8 mouse cellular contexts compared by ENCODE assay signal in genomic region chr19:24223851-24224251, GRCm38 (mm10). TPM values are rescaled to one million over a fixed set of nuclear protein-coding genes. Genes with fewer than 3 reads are reported as not detected.
DNase-seq lines count a peak whose midpoint lies in the region; ATAC-seq and TF ChIP-seq lines count a peak whose summit lies in the region.

No protein-coding gene starts in this region.

- peaks cover 12% of the 10 kb centered on the region for H3K79me2 ChIP-seq in liver, adult 2 months (ENCODE audit: control insufficient read depth, insufficient read depth, low read length)

- no peaks in the 10 kb centered on the region for H3K27me3 ChIP-seq in liver, adult 2 months (ENCODE audit: control insufficient read depth, insufficient read depth, low read length)
- H3K27me3 ChIP-seq in forebrain, embryonic 10.5 days (ENCODE audit: poor library complexity, severe bottlenecking) = peaks cover 46% of the 10 kb centered on the region
- H3K27me3 ChIP-seq in intestine, embryonic 15.5 days (replicated peaks) = peaks cover 5% of the 10 kb centered on the region
- H3K27me3 ChIP-seq in liver, embryonic 16.5 days (ENCODE audit: control insufficient read depth, insufficient read depth, low read depth, low read length) = peaks cover 21% of the 10 kb centered on the region
- H3K27me3 ChIP-seq in stomach, embryonic 16.5 days (ENCODE audit: control insufficient read depth, insufficient read depth, low read length) = no peaks in the 10 kb centered on the region

- peak overlapping the region; percentile 81 for H3K4me3 ChIP-seq in liver, adult 2 months (ENCODE audit: insufficient read depth, low read depth, low read length)
- H3K4me3 ChIP-seq in forebrain, embryonic 10.5 days = peak overlapping the region; percentile 61
- peak overlapping the region; percentile 60 for H3K4me3 ChIP-seq in intestine, embryonic 15.5 days (replicated peaks)
- peak overlapping the region; percentile 63 for H3K4me3 ChIP-seq in liver, embryonic 16.5 days (ENCODE audit: low read depth, low read length)
- H3K4me3 ChIP-seq in stomach, embryonic 16.5 days (replicated peaks; ENCODE audit: low read length) = peak overlapping the region; percentile 65

- no peaks in the 10 kb centered on the region for H3K9me3 ChIP-seq in forebrain, embryonic 10.5 days
- H3K9me3 ChIP-seq in intestine, embryonic 15.5 days = no peaks in the 10 kb centered on the region
- H3K9me3 ChIP-seq in liver, embryonic 16.5 days (replicated peaks; ENCODE audit: control insufficient read depth, low read length) = no peaks in the 10 kb centered on the region
- no peaks in the 10 kb centered on the region for H3K9me3 ChIP-seq in stomach, embryonic 16.5 days (replicated peaks; ENCODE audit: control insufficient read depth, low read length)

- no peaks in the 10 kb centered on the region for H3K36me3 ChIP-seq in liver, adult 2 months (ENCODE audit: control insufficient read depth, insufficient read depth, low read length)
- H3K36me3 ChIP-seq in forebrain, embryonic 10.5 days (replicated peaks) = no peaks in the 10 kb centered on the region
- H3K36me3 ChIP-seq in intestine, embryonic 15.5 days = no peaks in the 10 kb centered on the region
- H3K36me3 ChIP-seq in liver, embryonic 16.5 days (ENCODE audit: control insufficient read depth, insufficient read depth) = no peaks in the 10 kb centered on the region
- H3K36me3 ChIP-seq in stomach, embryonic 16.5 days (ENCODE audit: control insufficient read depth, insufficient read depth, low read length) = no peaks in the 10 kb centered on the region

- peak; percentile 38; the same call in 1 of the 2 replicates for TF ChIP-seq POLR2A in liver, adult 2 months (IDR thresholded peaks at IDR 0.05; ENCODE audit: extremely low read depth, insufficient read depth, low read length)

- H3K4me2 ChIP-seq in intestine, embryonic 15.5 days (replicated peaks) = peak overlapping the region; percentile 84
- H3K4me2 ChIP-seq in liver, embryonic 16.5 days (ENCODE audit: low read depth, low read length) = peak overlapping the region; percentile 53; the same call in 1 of the 2 replicates
- peak overlapping the region; percentile 64 for H3K4me2 ChIP-seq in stomach, embryonic 16.5 days (ENCODE audit: low read depth, low read length)

- no peak for TF ChIP-seq CTCF in liver, adult 2 months (IDR thresholded peaks at IDR 0.05; ENCODE audit: low read depth, low read length)

- WGBS in liver, adult 2 months = 8% methylated on average over 11 of the region's 11 CpGs
- 7% methylated on average over 11 of the region's 11 CpGs for WGBS in forebrain, embryonic 10.5 days
- 19% methylated on average over 11 of the region's 11 CpGs for WGBS in intestine, embryonic 15.5 days
- 40% methylated on average over 11 of the region's 11 CpGs for WGBS in liver, embryonic 16.5 days (ENCODE audit: insufficient replicate concordance)
- 22% methylated on average over 11 of the region's 11 CpGs for WGBS in stomach, embryonic 16.5 days

- peaks cover 5% of the 10 kb centered on the region for H3K4me1 ChIP-seq in liver, adult 2 months (ENCODE audit: control insufficient read depth, insufficient read depth, low read length)
- peaks cover 68% of the 10 kb centered on the region for H3K4me1 ChIP-seq in forebrain, embryonic 10.5 days
- no peaks in the 10 kb centered on the region for H3K4me1 ChIP-seq in intestine, embryonic 15.5 days (replicated peaks)
- no peaks in the 10 kb centered on the region for H3K4me1 ChIP-seq in liver, embryonic 16.5 days (ENCODE audit: control insufficient read depth, low read depth, low read length)
- peaks cover 9% of the 10 kb centered on the region for H3K4me1 ChIP-seq in stomach, embryonic 16.5 days (ENCODE audit: control insufficient read depth, insufficient read depth, low read length)

- H3K27ac ChIP-seq in liver, adult 2 months (replicated peaks; ENCODE audit: insufficient read depth, low read depth, low read length) = peak overlapping the region; percentile 86
- H3K27ac ChIP-seq in forebrain, embryonic 10.5 days = peak overlapping the region; percentile 86
- peak overlapping the region; percentile 97 for H3K27ac ChIP-seq in intestine, embryonic 15.5 days
- H3K27ac ChIP-seq in liver, embryonic 16.5 days (ENCODE audit: low read length) = peak overlapping the region; percentile 77
- H3K27ac ChIP-seq in stomach, embryonic 16.5 days (ENCODE audit: low read length) = peak overlapping the region; percentile 92

- DNase-seq in liver, adult 2 months (ENCODE audit: extremely low read depth, low read depth, low spot score) = peak; percentile 59
- no peak for DNase-seq in liver
- no peak for DNase-seq in forebrain, embryonic 10.5 days (ENCODE audit: extremely low spot score, low spot score)
- no peak for DNase-seq in spleen, postnatal 10 days (ENCODE audit: low spot score in 2 of 2)
- DNase-seq in cerebellum, adult 11 months = no peak

- peak; percentile 50 for ATAC-seq in intestine, embryonic 15.5 days
- no peak for ATAC-seq in liver, embryonic 16.5 days (ENCODE audit: low read depth)
- peak; percentile 8; the same call in 1 of the 2 replicates for ATAC-seq in stomach, embryonic 16.5 days (ENCODE audit: insufficient read depth, low FRiP score)

- H3K9ac ChIP-seq in liver, adult 2 months (ENCODE audit: low read depth, low read length) = peak overlapping the region; percentile 81
- H3K9ac ChIP-seq in intestine, embryonic 15.5 days = peak overlapping the region; percentile 77
- H3K9ac ChIP-seq in liver, embryonic 16.5 days (ENCODE audit: low read depth, low read length) = peak overlapping the region; percentile 54; the same call in 1 of the 2 replicates
- peak overlapping the region; percentile 74 for H3K9ac ChIP-seq in stomach, embryonic 16.5 days (ENCODE audit: low read length)

RNA-seq across cellular contexts. Expression of gene Tjp2, which starts 1.0 kb away (rescaled TPM):
- total RNA-seq in liver, adult 2 months (2014; rRNA removed) = 5.8 and 7.1 TPM in 2 replicates
- polyA plus RNA-seq in liver, adult 2 months (2012; rRNA removed) = 6.5 and 6.8 TPM in 2 replicates
- 36.9 and 37.6 TPM in 2 replicates for polyA plus RNA-seq in forebrain, embryonic 10.5 days (2016; fragmentation: Nextera tagmentation; extraction: Ambion mirVana)
- 41.2 and 41.7 TPM in 2 replicates for polyA plus RNA-seq in intestine, embryonic 15.5 days (2015; fragmentation: Nextera tagmentation; extraction: Ambion mirVana)
- 5.2 and 6.6 TPM in 2 replicates for polyA plus RNA-seq in liver, embryonic 16.5 days (2015; fragmentation: Nextera tagmentation; extraction: Ambion mirVana)
- polyA plus RNA-seq in stomach, embryonic 16.5 days (2015; fragmentation: Nextera tagmentation; extraction: Ambion mirVana) = 30.4 and 31.1 TPM in 2 replicates

RNA-seq across cellular contexts. Expression of gene Fxn, which starts 56.6 kb away (rescaled TPM):
- total RNA-seq in liver, adult 2 months (2014; rRNA removed) = 10.9 and 18.1 TPM in 2 replicates
- 20.4 and 20.6 TPM in 2 replicates for polyA plus RNA-seq in liver, adult 2 months (2012; rRNA removed)
- polyA plus RNA-seq in forebrain, embryonic 10.5 days (2016; fragmentation: Nextera tagmentation; extraction: Ambion mirVana) = 64.0 and 65.9 TPM in 2 replicates
- 41.1 and 42.3 TPM in 2 replicates for polyA plus RNA-seq in intestine, embryonic 15.5 days (2015; fragmentation: Nextera tagmentation; extraction: Ambion mirVana)
- polyA plus RNA-seq in liver, embryonic 16.5 days (2015; fragmentation: Nextera tagmentation; extraction: Ambion mirVana) = 36.5 and 44.0 TPM in 2 replicates
- 32.5 and 40.2 TPM in 2 replicates for polyA plus RNA-seq in stomach, embryonic 16.5 days (2015; fragmentation: Nextera tagmentation; extraction: Ambion mirVana)
